Mouse (Mus musculus): Measurements from ENCODE around the gene Mast3.

- TF ChIP-seq CTCF (IDR thresholded peaks at IDR 0.05; ENCODE audit: control insufficient read depth, insufficient read depth, insufficient read length) = no peak
- TF ChIP-seq CEBPB (IDR thresholded peaks at IDR 0.05; ENCODE audit: low read depth) = no peak
These were observed 9.5 kb downstream of the Mast3 start for GRCm38 (mm10) chr8:70795370-70795769.
